Mouse (Mus musculus): ENCODE results near the gene Neurog3.

GRCm38 (mm10) chr10:62179944-62180343 is 47.1 kb downstream of the Neurog3 start:
- TF ChIP-seq CTCF (IDR thresholded peaks at IDR 0.05; ENCODE audit: borderline replicate concordance, insufficient read depth, low read depth, low read length) (no peak), POLR2A (IDR thresholded peaks at IDR 0.05; ENCODE audit: borderline replicate concordance, insufficient read depth, low read length) (no peak)
